Mouse (Mus musculus) cerebellum, adult (tissue): ENCODE measurements around the gene Dtnbp1.
A peak's percentile ranks its signal among the peaks of the same experiment; 100 is the strongest.

Experiments
- ATAC-seq: cut with Nextera tagmentation; 2 replicates; pipeline ENCODE4 v1.9.2; 2017; ENCODE audit warnings: mild to moderate bottlenecking, moderate library complexity, mixed read lengths; ENCODE audit not compliant: insufficient number of reproducible peaks, low FRiP score, low TSS enrichment

Gene Dtnbp1

GRCm38 (mm10) chr13:44908790-44909189 lies 93.2 kb downstream of the Dtnbp1 start:
- ATAC-seq = no peak

- peak; percentile 46 for ATAC-seq
Measured at GRCm38 (mm10) chr13:44907702-44908101, 94.2 kb downstream of the Dtnbp1 start.

GRCm38 (mm10) chr13:44906141-44906540 lies 95.8 kb downstream of the Dtnbp1 start:
- ATAC-seq = peak; percentile 56

- ATAC-seq = no peak
Measured at GRCm38 (mm10) chr13:44904271-44904670, 97.7 kb downstream of the Dtnbp1 start.

- no peak for ATAC-seq
Measured at GRCm38 (mm10) chr13:44903416-44903815, 98.5 kb downstream of the Dtnbp1 start.

GRCm38 (mm10) chr13:44902299-44902698 lies 99.6 kb downstream of the Dtnbp1 start:
- ATAC-seq = no peak

GRCm38 (mm10) chr13:44896211-44896610 lies 105.7 kb downstream of the Dtnbp1 start:
- peak; percentile 68; the same call in 1 of the 2 replicates for ATAC-seq

- no peak for ATAC-seq
Measured at GRCm38 (mm10) chr13:44891813-44892730, 109.9 kb downstream of the Dtnbp1 start.

GRCm38 (mm10) chr13:44890612-44891011 lies 111.3 kb downstream of the Dtnbp1 start:
- ATAC-seq = no peak

- ATAC-seq = peak; percentile 80
Measured at GRCm38 (mm10) chr13:44886221-44886620, 115.7 kb downstream of the Dtnbp1 start.

- no peak for ATAC-seq
Measured at GRCm38 (mm10) chr13:44881001-44881400, 120.9 kb downstream of the Dtnbp1 start.

GRCm38 (mm10) chr13:44876799-44877198 lies 125.1 kb downstream of the Dtnbp1 start:
- no peak for ATAC-seq
